Comparison of ENCODE assay signal across 8 mouse cellular contexts in genomic region chr6:29198309-29199222, GRCm38 (mm10). TPM values are rescaled to one million over a fixed set of nuclear protein-coding genes. Genes with fewer than 3 reads are reported as not detected.
A peak's percentile ranks its signal among the peaks of the same experiment; 100 is the strongest.
DNase-seq lines count a peak whose midpoint lies in the region; ATAC-seq lines count a peak whose summit lies in the region.

No protein-coding gene starts in this region.

- peak overlapping the region; percentile 36 for H3K4me3 ChIP-seq in intestine, embryonic 15.5 days (replicated peaks)

- peak; percentile 95 for ATAC-seq in activated CD4-positive, CD25-positive, alpha-beta regulatory T cell, adult 4 months
- ATAC-seq in intestine, embryonic 15.5 days: peak; percentile 92

- H3K27ac ChIP-seq in intestine, embryonic 15.5 days: no peak overlapping the region

- peak overlapping the region; percentile 18; the same call in 1 of the 2 replicates for H3K9ac ChIP-seq in intestine, embryonic 15.5 days

- intact Hi-C loops in gastrocnemius, postnatal 36 days (cut with DNase I): loop anchor here (1.0 kb wide), 2 partner anchors 27 to 31 kb away; no protein-coding TSS in a partner anchor
- intact Hi-C loops in left cerebral cortex, postnatal 14 days (cut with DNase I): loop anchor here (1.0 kb wide), 1 partner anchor 32 kb away; no protein-coding TSS in a partner anchor

- no peaks in the 10 kb centered on the region for H3K9me3 ChIP-seq in intestine, embryonic 15.5 days

- H3K4me1 ChIP-seq in intestine, embryonic 15.5 days (replicated peaks): 0 out of 2 replicates have a peak, but pooled peaks cover 7% of the 10 kb centered on the region

- peak overlapping the region; percentile 70 for H3K4me2 ChIP-seq in intestine, embryonic 15.5 days (replicated peaks)

- H3K27me3 ChIP-seq in intestine, embryonic 15.5 days (replicated peaks): 0 out of 2 replicates have a peak, but pooled peaks cover 3% of the 10 kb centered on the region

- 12% methylated on average over 25 of the region's 25 CpGs for WGBS in intestine, embryonic 15.5 days

- 0 out of 2 replicates have a peak, but pooled peaks cover 3% of the 10 kb centered on the region for H3K36me3 ChIP-seq in intestine, embryonic 15.5 days

- DNase-seq in embryo, embryonic 10 days (ENCODE audit: low spot score): peak; percentile 98
- peak; percentile 75 to 84 for DNase-seq in gastrocnemius, postnatal 36 days
- peak; percentile 96 to 97 for DNase-seq in left cerebral cortex, postnatal 14 days (ENCODE audit: low spot score in 2 of 2)
- peak; percentile 96 for DNase-seq in mesoderm, embryonic 11.5 days (ENCODE audit: low read depth, low spot score)
- peak; percentile 87 for DNase-seq in right cerebral cortex, postnatal 25 days
- DNase-seq in urinary bladder, postnatal 36 days (ENCODE audit: low spot score in 2 of 2): peak; percentile 82 to 86

RNA-seq across cellular contexts. Expression of gene Impdh1, which starts 17.6 kb away (rescaled TPM):
- 10 to 100 TPM; 13.0 to 16.5 TPM for polyA plus RNA-seq in activated CD4-positive, CD25-positive, alpha-beta regulatory T cell, adult 4 months (2017; shearing (Covaris generic))
- 10 to 100 TPM; 10.5 to 15.5 TPM for total RNA-seq in gastrocnemius, postnatal 36 days (2021)
- polyA plus RNA-seq in intestine, embryonic 15.5 days (2015; fragmentation: Nextera tagmentation; extraction: Ambion mirVana): 44.7 and 44.8 TPM in 2 replicates
- total RNA-seq in left cerebral cortex, postnatal 14 days (2021): 10 to 100 TPM; 86.5 to 99.2 TPM

RNA-seq across cellular contexts. Expression of gene Prrt4, which starts 19.2 kb away (rescaled TPM):
- polyA plus RNA-seq in activated CD4-positive, CD25-positive, alpha-beta regulatory T cell, adult 4 months (2017; shearing (Covaris generic)): not detected
- total RNA-seq in gastrocnemius, postnatal 36 days (2021): under 1 TPM; 0.43 to 0.54 TPM
- 0.40 and 0.50 TPM in 2 replicates for polyA plus RNA-seq in intestine, embryonic 15.5 days (2015; fragmentation: Nextera tagmentation; extraction: Ambion mirVana)
- 1 to 10 TPM; 4.7 to 5.5 TPM for total RNA-seq in left cerebral cortex, postnatal 14 days (2021)

RNA-seq across cellular contexts. Expression of gene Rbm28, which starts 33.8 kb away (rescaled TPM):
- polyA plus RNA-seq in activated CD4-positive, CD25-positive, alpha-beta regulatory T cell, adult 4 months (2017; shearing (Covaris generic)): 10 to 100 TPM; 44.7 to 54.4 TPM
- total RNA-seq in gastrocnemius, postnatal 36 days (2021): 10 to 100 TPM; 12.8 to 15.7 TPM
- polyA plus RNA-seq in intestine, embryonic 15.5 days (2015; fragmentation: Nextera tagmentation; extraction: Ambion mirVana): 24.9 and 28.4 TPM in 2 replicates
- 10 to 100 TPM; 35.5 to 37.3 TPM for total RNA-seq in left cerebral cortex, postnatal 14 days (2021)

Comparison
In these comparisons a context has a peak if more than half of its experiments do, and no peak if none do; other contexts are left out.
1. RNA of gene Impdh1, which starts 17.6 kb away (total RNA-seq): 86.5 to 99.2 TPM in left cerebral cortex, postnatal 14 days; 10.5 to 15.5 TPM in gastrocnemius, postnatal 36 days; every median in the first group is over 4 times any median in the second.
2. Peak in every context shown above with its lines, with median percentiles within 50 percentile points of each other: DNase-seq.